Mouse (Mus musculus) brain, embryonic 14.5 days (tissue): Measurements from ENCODE around the gene Abcc10.

ENCODE experiments used
- CTCF ChIP-seq: fragments of 200-500 bp; IDR thresholded peaks from 2 replicates; pipeline ENCODE4 v1.5.1; 2012; ENCODE audit warnings: inconsistent platforms, mild to moderate bottlenecking, moderate library complexity, borderline replicate concordance; ENCODE audit not compliant: insufficient read depth, insufficient read length; ENCODE audit errors: extremely low read depth
- POLR2A ChIP-seq: fragments of 200-500 bp; IDR thresholded peaks from 2 replicates; pipeline ENCODE4 v1.6.1; 2012; ENCODE audit warnings: mild to moderate bottlenecking, inconsistent platforms, borderline replicate concordance; ENCODE audit not compliant: poor library complexity, insufficient read depth, insufficient read length, severe bottlenecking; ENCODE audit errors: extremely low read depth

DNA sequence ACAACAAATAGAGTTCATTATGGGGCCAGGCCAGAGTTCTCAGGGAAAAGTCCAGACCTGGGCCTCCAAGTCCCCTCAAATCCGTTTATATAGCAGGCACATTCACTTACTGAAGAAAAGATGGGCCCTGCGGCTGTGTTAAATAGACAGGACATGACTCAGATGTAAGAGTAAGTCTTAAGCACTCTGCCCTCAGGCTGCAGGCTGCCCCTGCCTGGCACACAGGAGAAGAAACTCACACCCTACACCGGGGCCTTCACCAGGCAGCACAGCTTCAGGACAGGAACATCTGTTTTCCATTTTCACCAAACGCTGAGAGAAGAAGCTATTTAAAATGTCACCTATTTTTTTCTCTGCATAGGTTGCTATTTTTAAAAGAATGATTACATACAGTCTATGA is 50.6 kb downstream of the Abcc10 start:
- TF ChIP-seq CTCF = no peak
- TF ChIP-seq POLR2A = no peak
